Mouse (Mus musculus) thymus, postnatal 10 days (tissue): Measurements from ENCODE around the gene Ap4s1.
"Not testable (repeated sequence)": the region's sequence is repeated elsewhere in the genome, so short reads cannot be mapped to it uniquely, and the experiment has no call there.

ENCODE experiments used
- DNase-seq, 2 experiments: peaks; one replicate each; pipeline ENCODE4 v3.0.0; 2021; ENCODE audit warnings: low spot score in 2 of 2

Ap4s1 gene

GRCm38 (mm10) chr12:51690893-51691844 is at the start of gene Ap4s1:
Ap4s1 (plus strand) TSS chr12:51691033.
- DNase-seq, result peak; percentile 58 to 62

DNA sequence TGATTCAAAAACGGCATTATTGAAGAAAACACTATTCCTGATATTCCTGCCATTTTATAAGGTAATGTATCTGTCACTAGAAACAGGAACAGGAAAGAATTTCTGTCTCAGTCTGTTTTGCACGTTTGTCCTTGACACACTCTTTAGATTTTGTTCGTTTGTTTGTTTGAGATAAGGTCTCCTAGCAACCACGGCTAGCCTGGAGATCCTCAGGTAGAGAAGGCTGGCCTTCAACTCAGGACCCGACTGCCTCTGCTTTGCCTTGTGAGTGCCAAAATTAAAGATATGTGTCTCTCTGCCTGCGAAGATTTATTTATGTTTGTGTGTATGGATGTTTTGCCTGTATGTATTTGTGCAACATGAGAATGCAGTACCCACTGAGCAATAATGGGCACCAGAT is 49.0 kb upstream of the Ap4s1 start:
- DNase-seq, result no peak

DNA sequence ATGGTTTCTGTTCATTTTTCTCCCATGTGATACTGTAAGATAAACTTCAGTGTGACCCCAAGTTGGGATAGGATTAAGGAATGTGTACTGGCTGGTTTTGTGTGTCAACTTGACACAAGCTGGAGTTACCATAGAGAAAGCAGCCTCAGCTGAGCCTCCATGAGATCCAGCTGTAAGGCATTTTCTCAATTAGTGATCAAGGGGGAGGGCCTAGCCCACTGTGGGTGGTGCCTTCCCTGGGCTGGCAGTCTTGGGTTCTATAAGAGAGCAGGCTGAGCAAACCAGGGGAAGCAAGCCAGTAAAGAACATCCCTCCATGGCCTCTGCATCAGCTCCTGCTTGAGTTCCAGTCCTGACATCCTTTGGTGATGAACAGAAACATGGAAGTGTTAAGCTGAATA is 41.4 kb upstream of the Ap4s1 start:
- DNase-seq, result not testable (repeated sequence)

GRCm38 (mm10) chr12:51655944-51656465 is 34.8 kb upstream of the Ap4s1 start:
- no peak for DNase-seq

GRCm38 (mm10) chr12:51663011-51663410 is 27.8 kb upstream of the Ap4s1 start:
- DNase-seq, result no peak

GRCm38 (mm10) chr12:51663908-51664307 is 26.9 kb upstream of the Ap4s1 start:
- DNase-seq, result no peak

GRCm38 (mm10) chr12:51666708-51667430 is 24.0 kb upstream of the Ap4s1 start:
- no peak for DNase-seq

- DNase-seq, result no peak
These were observed 19.5 kb upstream of the Ap4s1 start for GRCm38 (mm10) chr12:51671231-51671891.

GRCm38 (mm10) chr12:51673270-51673669 is 17.6 kb upstream of the Ap4s1 start:
- DNase-seq, result no peak

- DNase-seq, result no peak
These were observed 14.4 kb upstream of the Ap4s1 start for GRCm38 (mm10) chr12:51676442-51676841.

- DNase-seq, result no peak
These were observed 12.0 kb upstream of the Ap4s1 start for GRCm38 (mm10) chr12:51678844-51679243.

DNA sequence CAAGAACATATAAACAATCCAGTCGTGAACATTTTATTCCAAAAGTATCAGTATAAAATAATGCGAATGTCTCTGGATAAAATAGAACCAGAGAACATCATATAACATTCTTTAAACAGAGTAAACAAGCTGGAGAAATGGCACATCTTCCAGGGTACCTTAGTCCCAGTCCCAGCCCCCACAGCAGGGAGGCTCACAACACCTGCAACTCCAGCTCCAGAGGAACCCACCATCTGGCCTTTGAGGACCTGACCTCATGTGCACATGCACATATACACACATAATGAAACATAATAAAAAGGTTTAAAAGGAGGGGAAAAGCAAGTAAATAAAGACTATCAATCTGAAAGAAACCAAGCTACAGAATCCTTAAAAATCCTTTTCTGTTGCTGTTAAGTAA is 2.3 kb upstream of the Ap4s1 start:
- peak; percentile 25 to 33 for DNase-seq

DNA sequence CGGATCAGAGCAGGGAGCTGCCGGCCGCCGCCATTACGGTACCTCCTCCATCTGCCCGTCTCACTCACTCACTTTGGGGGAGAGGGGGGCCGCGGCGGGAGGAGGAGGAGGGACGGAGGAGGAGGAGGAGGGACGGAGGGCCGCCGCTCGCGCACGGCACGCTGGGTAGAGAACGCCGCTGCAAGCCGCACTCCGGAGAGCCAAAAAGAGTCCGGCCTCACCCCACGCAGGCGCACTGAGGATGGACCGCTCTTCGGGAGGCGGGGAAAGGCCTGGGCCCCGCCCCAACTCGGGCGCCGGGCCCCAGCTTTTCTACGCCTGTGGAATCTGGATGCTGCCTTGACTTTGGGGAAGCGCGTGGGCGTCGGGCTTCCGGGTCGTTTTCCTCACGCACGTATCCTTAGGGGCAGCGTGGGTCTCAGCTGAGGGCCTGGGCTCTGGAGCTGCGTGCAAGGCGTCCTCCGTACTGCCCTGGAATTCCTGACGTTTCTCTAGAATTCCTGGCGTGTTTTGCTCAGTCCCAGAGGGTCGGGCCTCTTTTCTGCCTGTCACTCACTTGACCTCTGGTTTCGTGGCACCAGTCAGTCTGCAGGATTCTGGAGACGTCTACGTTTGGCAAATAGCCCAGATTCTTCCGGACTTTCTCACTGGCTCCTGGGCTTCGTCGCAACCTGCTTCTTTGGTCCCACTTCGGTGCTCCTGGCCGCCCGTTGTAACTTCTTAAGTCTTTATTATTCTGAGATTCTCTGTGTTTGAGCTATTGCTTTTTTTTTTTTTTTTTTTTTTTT is 1.2 kb downstream of the Ap4s1 start, which contains the start of gene Strn3:
Gene Strn3, minus strand, starts transcription at position 53 of the 788 bp plus-strand sequence.
- DNase-seq, result peak; percentile 92 to 93

DNA sequence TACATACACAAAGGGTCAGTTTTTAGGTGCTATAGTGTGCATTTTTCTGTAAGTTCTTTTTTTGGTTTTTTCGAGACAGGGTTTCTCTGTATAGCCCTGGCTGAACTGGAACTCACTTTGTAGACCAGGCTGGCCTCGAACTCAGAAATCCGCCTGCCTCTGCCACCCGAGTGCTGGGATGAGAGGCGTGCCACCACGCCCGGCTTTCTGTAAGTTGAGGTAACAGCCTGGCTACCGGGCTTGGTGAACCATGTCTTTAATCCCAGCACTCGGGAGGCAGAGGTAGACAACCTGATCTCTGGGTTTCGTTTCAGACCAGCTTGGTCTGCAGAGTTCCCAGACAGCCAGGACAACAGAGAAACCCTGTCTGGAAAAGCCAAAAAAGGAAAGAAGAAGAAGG is 2.0 kb downstream of the Ap4s1 start:
- DNase-seq, result not testable (repeated sequence)

- no peak for DNase-seq
These were observed 2.6 kb downstream of the Ap4s1 start for GRCm38 (mm10) chr12:51693419-51693818.

DNA sequence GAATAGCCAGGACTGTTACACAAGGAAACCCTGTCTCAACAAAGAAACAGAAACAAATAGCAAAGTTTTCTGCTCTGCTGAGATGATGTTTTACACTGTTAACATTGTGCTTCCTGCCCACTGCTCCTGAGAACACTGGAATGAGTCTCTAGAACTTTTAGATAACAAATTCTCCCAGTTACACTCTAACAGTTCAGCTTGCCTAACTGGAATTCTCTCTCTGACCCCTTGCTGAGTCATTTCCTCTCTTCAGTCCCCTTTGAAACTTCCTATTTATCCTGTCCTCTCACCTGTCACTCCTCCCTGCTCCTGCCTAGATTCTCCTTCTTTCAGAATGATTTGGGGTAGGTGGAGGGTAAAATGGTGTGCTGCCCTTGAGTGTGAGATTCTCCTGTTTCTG is 3.3 kb downstream of the Ap4s1 start:
- DNase-seq, result no peak

- no peak for DNase-seq
These were observed 4.1 kb downstream of the Ap4s1 start for GRCm38 (mm10) chr12:51694966-51695365.

DNA sequence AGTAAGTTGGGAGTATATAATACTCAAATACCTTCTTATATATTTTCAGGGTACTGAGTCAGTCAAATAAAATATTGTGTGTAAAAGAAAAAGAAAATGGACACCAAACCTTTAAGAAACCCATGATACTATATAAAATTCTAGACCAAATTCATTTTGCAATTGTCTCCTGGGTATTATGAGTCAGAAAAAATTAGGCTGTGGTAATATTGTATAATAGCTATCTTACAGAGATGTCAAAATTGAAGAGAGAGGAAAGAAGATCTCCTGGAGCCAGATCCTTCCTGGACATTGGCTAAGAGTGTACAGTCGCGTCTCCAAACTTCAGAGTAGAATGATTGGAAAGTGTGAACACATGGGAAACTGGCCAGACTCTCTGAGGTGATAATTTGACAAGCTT is 5.3 kb downstream of the Ap4s1 start:
- no peak for DNase-seq

- no peak for DNase-seq
These were observed 9.0 kb downstream of the Ap4s1 start for GRCm38 (mm10) chr12:51699623-51700393.

GRCm38 (mm10) chr12:51701723-51702122 is 10.9 kb downstream of the Ap4s1 start:
- no peak for DNase-seq
